In genomic region chr5:137348482-137349383, GRCm38 (mm10) we compare ENCODE assay signal across 8 mouse cellular contexts. TPM values are rescaled to one million over a fixed set of nuclear protein-coding genes. Genes with fewer than 3 reads are reported as not detected.
DNase-seq lines count a peak whose midpoint lies in the region; ATAC-seq and TF ChIP-seq lines count a peak whose summit lies in the region.

No protein-coding gene starts in this region.

- H3K9ac ChIP-seq in intestine, embryonic 15.5 days, result peak overlapping the region; percentile 51
- H3K9ac ChIP-seq in liver, embryonic 14.5 days (replicated peaks), result no peak overlapping the region
- H3K9ac ChIP-seq in neural tube, embryonic 14.5 days (replicated peaks; ENCODE audit: low read depth, low read length), result peak overlapping the region; percentile 41; the same call in 1 of the 2 replicates

- H3K27ac ChIP-seq in intestine, embryonic 15.5 days, result peak overlapping the region; percentile 97
- H3K27ac ChIP-seq in liver, embryonic 14.5 days, result no peak overlapping the region
- 0 out of 2 replicates have a peak overlapping the region, but pooled peaks have one; percentile 34 for H3K27ac ChIP-seq in neural tube, embryonic 14.5 days (ENCODE audit: low read depth, low read length)

- no peaks in the 10 kb centered on the region for H3K27me3 ChIP-seq in intestine, embryonic 15.5 days (replicated peaks)
- H3K27me3 ChIP-seq in liver, embryonic 14.5 days (ENCODE audit: control insufficient read depth, insufficient read depth, low read length), result peaks cover 39% of the 10 kb centered on the region
- peaks cover 9% of the 10 kb centered on the region; the same call in 1 of the 2 replicates for H3K27me3 ChIP-seq in neural tube, embryonic 14.5 days (ENCODE audit: control insufficient read depth, insufficient read depth, low read length)

- peaks cover 47% of the 10 kb centered on the region for H3K4me1 ChIP-seq in intestine, embryonic 15.5 days (replicated peaks)
- peaks cover 0 to 11% of the 10 kb centered on the region in 2 experiments; a peak in 2 of 4 replicates for H3K4me1 ChIP-seq in liver, embryonic 14.5 days (replicated peaks; ENCODE audit: control insufficient read depth in 2 of 2, insufficient read depth in 2 of 2, low read length in 1 of 2)
- peaks cover 20% of the 10 kb centered on the region for H3K4me1 ChIP-seq in neural tube, embryonic 14.5 days (ENCODE audit: control insufficient read depth, insufficient read depth, low read length)

- H3K36me3 ChIP-seq in intestine, embryonic 15.5 days, result peaks cover 2% of the 10 kb centered on the region
- H3K36me3 ChIP-seq in liver, embryonic 14.5 days (replicated peaks; ENCODE audit: control insufficient read depth, insufficient read depth, low read depth), result no peaks in the 10 kb centered on the region
- H3K36me3 ChIP-seq in neural tube, embryonic 14.5 days (ENCODE audit: control insufficient read depth, insufficient read depth, low read length), result no peaks in the 10 kb centered on the region

- no peak for TF ChIP-seq CTCF in liver, embryonic 14.5 days (IDR thresholded peaks at IDR 0.05; ENCODE audit: low read depth)

- intact Hi-C loops in left cerebral cortex, postnatal 4 days (cut with DNase I), result no loop called here
- intact Hi-C loops in gastrocnemius, postnatal 36 days (cut with DNase I), result no loop called here

- peak; percentile 27 for DNase-seq in left cerebral cortex, postnatal 4 days
- no peak for DNase-seq in left cerebral cortex, adult 18-20 months (ENCODE audit: low spot score in 2 of 2)
- peak; percentile 29 to 55 for DNase-seq in gastrocnemius, postnatal 36 days
- no peak for DNase-seq in liver, embryonic 14.5 days (ENCODE audit: low read depth in 3 of 3, low spot score in 3 of 3)
- DNase-seq in right cerebral cortex, adult 2 months (ENCODE audit: low spot score in 2 of 2), result no peak

- H3K4me3 ChIP-seq in intestine, embryonic 15.5 days (replicated peaks), result peak overlapping the region; percentile 76
- peak overlapping the region; percentile 4 to 47; a peak in 1 of 4 replicates for H3K4me3 ChIP-seq in liver, embryonic 14.5 days (ENCODE audit: insufficient read depth in 1 of 2, low read depth in 2 of 2, low read length in 2 of 2)
- peak overlapping the region; percentile 55 for H3K4me3 ChIP-seq in neural tube, embryonic 14.5 days (ENCODE audit: low read depth, low read length)

- no peak for TF ChIP-seq EP300 in liver, embryonic 14.5 days (IDR thresholded peaks at IDR 0.05; ENCODE audit: low read depth)

- ATAC-seq in intestine, embryonic 15.5 days, result no peak
- ATAC-seq in liver, embryonic 14.5 days (ENCODE audit: insufficient read depth), result peak; percentile 31; the same call in 1 of the 2 replicates
- no peak; the same call in 1 of the 2 replicates for ATAC-seq in neural tube, embryonic 14.5 days (ENCODE audit: low read depth)
- no peak for ATAC-seq in megakaryocyte, adult 5-6 weeks (ENCODE audit: poor library complexity, severe bottlenecking)

- no peaks in the 10 kb centered on the region for H3K9me3 ChIP-seq in intestine, embryonic 15.5 days
- no peaks in the 10 kb centered on the region for H3K9me3 ChIP-seq in liver, embryonic 14.5 days (ENCODE audit: control insufficient read depth, low read length)
- H3K9me3 ChIP-seq in neural tube, embryonic 14.5 days (ENCODE audit: control insufficient read depth, low read length), result no peaks in the 10 kb centered on the region

- H3K4me2 ChIP-seq in intestine, embryonic 15.5 days (replicated peaks), result peak overlapping the region; percentile 93
- H3K4me2 ChIP-seq in liver, embryonic 14.5 days (ENCODE audit: low read depth), result peak overlapping the region; percentile 34
- H3K4me2 ChIP-seq in neural tube, embryonic 14.5 days (ENCODE audit: low read depth, low read length), result peak overlapping the region; percentile 96

- WGBS in intestine, embryonic 15.5 days, result 4% methylated on average over 33 of the region's 33 CpGs
- WGBS in liver, embryonic 14.5 days (ENCODE audit: insufficient replicate concordance), result 2% methylated on average over 33 of the region's 33 CpGs
- WGBS in neural tube, embryonic 14.5 days, result under 1% methylated on average over 33 of the region's 33 CpGs

RNA-seq across cellular contexts. Expression of gene Ephb4, which starts 1.2 kb away (rescaled TPM):
- 10 to 100 TPM in 1 of 2 experiments, 1 to 10 TPM in 1; 9.4 to 10.2 TPM for total RNA-seq in left cerebral cortex, postnatal 4 days (2021)
- total RNA-seq in left cerebral cortex, adult 18-20 months (2021), result 1 to 10 TPM; 5.5 to 5.8 TPM
- 10 to 100 TPM; 12.1 to 13.4 TPM for total RNA-seq in gastrocnemius, postnatal 36 days (2021)
- polyA plus RNA-seq in intestine, embryonic 15.5 days (2015; fragmentation: Nextera tagmentation; extraction: Ambion mirVana), result 36.7 and 37.6 TPM in 2 replicates
- polyA plus RNA-seq in liver, embryonic 14.5 days (2012; rRNA removed), result 7.8 and 8.2 TPM in 2 replicates
- 5.7 and 6.6 TPM in 2 replicates for polyA plus RNA-seq in liver, embryonic 14.5 days (2014; fragmentation: Nextera tagmentation; extraction: Ambion mirVana)
- polyA plus RNA-seq in neural tube, embryonic 14.5 days (2014; fragmentation: Nextera tagmentation; extraction: Ambion mirVana), result 2.7 and 8.8 TPM in 2 replicates
- total RNA-seq in megakaryocyte, adult 5-6 weeks (2015), result 0.16 TPM in 1 of 2 replicates, not detected in the other
- total RNA-seq in megakaryocyte, adult 5-6 weeks (2017), result not detected in 2 replicates

RNA-seq across cellular contexts. Expression of gene Slc12a9, which starts 15.3 kb away (rescaled TPM):
- 10 to 100 TPM; 28.8 to 31.5 TPM for total RNA-seq in left cerebral cortex, postnatal 4 days (2021)
- total RNA-seq in left cerebral cortex, adult 18-20 months (2021), result 10 to 100 TPM; 20.3 to 23.9 TPM
- 1 to 10 TPM; 2.4 to 2.5 TPM for total RNA-seq in gastrocnemius, postnatal 36 days (2021)
- polyA plus RNA-seq in intestine, embryonic 15.5 days (2015; fragmentation: Nextera tagmentation; extraction: Ambion mirVana), result 14.3 and 15.9 TPM in 2 replicates
- polyA plus RNA-seq in liver, embryonic 14.5 days (2012; rRNA removed), result 2.2 and 2.4 TPM in 2 replicates
- 1.2 TPM in 2 replicates for polyA plus RNA-seq in liver, embryonic 14.5 days (2014; fragmentation: Nextera tagmentation; extraction: Ambion mirVana)
- 16.4 and 17.8 TPM in 2 replicates for polyA plus RNA-seq in neural tube, embryonic 14.5 days (2014; fragmentation: Nextera tagmentation; extraction: Ambion mirVana)
- total RNA-seq in megakaryocyte, adult 5-6 weeks (2015), result 12.8 and 13.4 TPM in 2 replicates
- total RNA-seq in megakaryocyte, adult 5-6 weeks (2017), result 20.9 and 21.6 TPM in 2 replicates

RNA-seq across cellular contexts. Expression of gene Trip6, which starts 34.5 kb away (rescaled TPM):
- 1 to 10 TPM; 7.1 to 8.0 TPM for total RNA-seq in left cerebral cortex, postnatal 4 days (2021)
- total RNA-seq in left cerebral cortex, adult 18-20 months (2021), result 1 to 10 TPM; 4.8 to 5.9 TPM
- 1 to 10 TPM; 3.7 to 4.1 TPM for total RNA-seq in gastrocnemius, postnatal 36 days (2021)
- 63.9 and 64.8 TPM in 2 replicates for polyA plus RNA-seq in intestine, embryonic 15.5 days (2015; fragmentation: Nextera tagmentation; extraction: Ambion mirVana)
- polyA plus RNA-seq in liver, embryonic 14.5 days (2012; rRNA removed), result 6.7 and 7.2 TPM in 2 replicates
- 4.9 and 6.4 TPM in 2 replicates for polyA plus RNA-seq in liver, embryonic 14.5 days (2014; fragmentation: Nextera tagmentation; extraction: Ambion mirVana)
- 8.0 and 11.5 TPM in 2 replicates for polyA plus RNA-seq in neural tube, embryonic 14.5 days (2014; fragmentation: Nextera tagmentation; extraction: Ambion mirVana)
- 4.1 and 4.2 TPM in 2 replicates for total RNA-seq in megakaryocyte, adult 5-6 weeks (2015)
- 2.1 and 2.9 TPM in 2 replicates for total RNA-seq in megakaryocyte, adult 5-6 weeks (2017)

RNA-seq across cellular contexts. Expression of gene Srrt, which starts 41.3 kb away (rescaled TPM):
- 100 to 1,000 TPM; 214 to 236 TPM for total RNA-seq in left cerebral cortex, postnatal 4 days (2021)
- total RNA-seq in left cerebral cortex, adult 18-20 months (2021), result 100 to 1,000 TPM; 185 to 191 TPM
- total RNA-seq in gastrocnemius, postnatal 36 days (2021), result 10 to 100 TPM; 27.7 to 39.8 TPM
- 117 and 120 TPM in 2 replicates for polyA plus RNA-seq in intestine, embryonic 15.5 days (2015; fragmentation: Nextera tagmentation; extraction: Ambion mirVana)
- 64.1 and 93.4 TPM in 2 replicates for polyA plus RNA-seq in liver, embryonic 14.5 days (2012; rRNA removed)
- polyA plus RNA-seq in liver, embryonic 14.5 days (2014; fragmentation: Nextera tagmentation; extraction: Ambion mirVana), result 50.2 and 56.0 TPM in 2 replicates
- polyA plus RNA-seq in neural tube, embryonic 14.5 days (2014; fragmentation: Nextera tagmentation; extraction: Ambion mirVana), result 81.8 and 91.5 TPM in 2 replicates
- 71.9 and 97.1 TPM in 2 replicates for total RNA-seq in megakaryocyte, adult 5-6 weeks (2015)
- 158 and 222 TPM in 2 replicates for total RNA-seq in megakaryocyte, adult 5-6 weeks (2017)

RNA-seq across cellular contexts. Expression of gene Ufsp1, which starts 54.3 kb away (rescaled TPM):
- 10 to 100 TPM; 17.3 to 21.8 TPM for total RNA-seq in left cerebral cortex, postnatal 4 days (2021)
- 10 to 100 TPM; 12.2 to 13.4 TPM for total RNA-seq in left cerebral cortex, adult 18-20 months (2021)
- total RNA-seq in gastrocnemius, postnatal 36 days (2021), result 10 to 100 TPM; 17.6 to 25.1 TPM
- polyA plus RNA-seq in intestine, embryonic 15.5 days (2015; fragmentation: Nextera tagmentation; extraction: Ambion mirVana), result 7.8 and 8.5 TPM in 2 replicates
- polyA plus RNA-seq in liver, embryonic 14.5 days (2012; rRNA removed), result 8.2 and 9.4 TPM in 2 replicates
- polyA plus RNA-seq in liver, embryonic 14.5 days (2014; fragmentation: Nextera tagmentation; extraction: Ambion mirVana), result 6.3 and 7.9 TPM in 2 replicates
- polyA plus RNA-seq in neural tube, embryonic 14.5 days (2014; fragmentation: Nextera tagmentation; extraction: Ambion mirVana), result 19.7 and 24.0 TPM in 2 replicates
- 0.18 and 1.4 TPM in 2 replicates for total RNA-seq in megakaryocyte, adult 5-6 weeks (2015)
- total RNA-seq in megakaryocyte, adult 5-6 weeks (2017), result 0.24 and 0.59 TPM in 2 replicates

Comparison
In these comparisons a context has a peak if more than half of its experiments do, and no peak if none do; other contexts are left out.
1. DNase-seq: peak in left cerebral cortex, postnatal 4 days (single experiment) and gastrocnemius, postnatal 36 days (2 of 2); none in left cerebral cortex, adult 18-20 months (0 of 2), liver, embryonic 14.5 days (0 of 3) and right cerebral cortex, adult 2 months (0 of 2).
2. H3K4me2 ChIP-seq: peak in every context shown above with its lines; median percentile 96 in neural tube, embryonic 14.5 days; 93 in intestine, embryonic 15.5 days; 34 in liver, embryonic 14.5 days.
3. H3K4me3 ChIP-seq: peak in every context shown above with its lines; median percentile 76 in intestine, embryonic 15.5 days; 55 in neural tube, embryonic 14.5 days; 26 in liver, embryonic 14.5 days.
4. RNA of gene Ephb4, which starts 1.2 kb away (total RNA-seq): 12.1 to 13.4 TPM in gastrocnemius, postnatal 36 days, 9.4 to 10.2 TPM in left cerebral cortex, postnatal 4 days and 5.5 to 5.8 TPM in left cerebral cortex, adult 18-20 months; 0.16 TPM in megakaryocyte, adult 5-6 weeks; every median in the first group is over 4 times any median in the second.